Mouse (Mus musculus) lung, adult 2 months (tissue): ENCODE data around the gene Limk2.

Experiments used
- CTCF ChIP-seq: fragments of 200-500 bp; IDR thresholded peaks from 2 replicates; pipeline ENCODE4 v1.5.1; 2011; ENCODE audit warnings: mild to moderate bottlenecking, low read length, control low read depth; ENCODE audit not compliant: insufficient read depth
- POLR2A ChIP-seq: fragments of 200-500 bp; IDR thresholded peaks from 2 replicates; pipeline ENCODE4 v1.6.1; 2011; ENCODE audit warnings: low read depth, mild to moderate bottlenecking, control low read depth, low read length, borderline replicate concordance; ENCODE audit errors: extremely low read depth

- no peak for TF ChIP-seq CTCF
- TF ChIP-seq POLR2A = no peak
These were observed 18.8 kb upstream of the Limk2 start for GRCm38 (mm10) chr11:3427697-3428230.
